In genomic region chr8:111298011-111298410, GRCm38 (mm10) we compare ENCODE assay signal across 12 mouse cellular contexts. TPM values are rescaled to one million over a fixed set of nuclear protein-coding genes. Genes with fewer than 3 reads are reported as not detected.
DNase-seq lines count a peak whose midpoint lies in the region; ATAC-seq lines count a peak whose summit lies in the region.
"Had no signal": no experiment of that assay in that cellular context is flagged by ENCODE, and none has a peak within 500 bp of the region (broad histone marks: within the 10 kb centered on the region; RNA-seq: fewer than 3 reads in every experiment).

No protein-coding gene starts in this region.

- DNase-seq in heart, embryonic 10.5 days (ENCODE audit: low spot score) = no peak
- DNase-seq in heart, adult 18-20 months = no peak
- DNase-seq in forebrain, embryonic 11.5 days (ENCODE audit: low spot score) = no peak
- no peak for DNase-seq in midbrain, embryonic 14.5 days
- DNase-seq in spleen, postnatal 14 days (ENCODE audit: low spot score in 2 of 2) = no peak
- no peak for DNase-seq in right cerebral cortex, postnatal 10 days (ENCODE audit: low spot score in 2 of 2)
- DNase-seq: B cell, adult 2 months; kidney, adult 18-20 months; thymus, postnatal 36 days had no signal

- no peaks in the 10 kb centered on the region for H3K27me3 ChIP-seq in heart, embryonic 10.5 days (ENCODE audit: insufficient read depth, poor library complexity, severe bottlenecking)
- H3K27me3 ChIP-seq in megakaryocyte, embryonic 14.5 days (replicated peaks) = no peaks in the 10 kb centered on the region
- no peaks in the 10 kb centered on the region for H3K27me3 ChIP-seq in forebrain, embryonic 11.5 days (ENCODE audit: control insufficient read depth, insufficient read depth, low read length)
- H3K27me3 ChIP-seq in midbrain, embryonic 14.5 days (ENCODE audit: control insufficient read depth, insufficient read depth, low read length) = no peaks in the 10 kb centered on the region
- H3K27me3 ChIP-seq: limb, embryonic 15.5 days had no signal

- peak overlapping the region; percentile 94; the same call in 1 of the 2 replicates for H3K4me3 ChIP-seq in heart, embryonic 10.5 days
- H3K4me3 ChIP-seq in megakaryocyte, embryonic 14.5 days (replicated peaks) = peak overlapping the region; percentile 23
- 0 out of 2 replicates have a peak overlapping the region, but pooled peaks have one; percentile 4 for H3K4me3 ChIP-seq in forebrain, embryonic 11.5 days (ENCODE audit: low read depth, low read length)
- no peak overlapping the region for H3K4me3 ChIP-seq in midbrain, embryonic 14.5 days (replicated peaks; ENCODE audit: low read depth, low read length)

- ATAC-seq in megakaryocyte, adult 5-6 weeks (ENCODE audit: poor library complexity, severe bottlenecking) = no peak
- no peak for ATAC-seq in forebrain, embryonic 11.5 days (replicated peaks; ENCODE audit: low FRiP score)
- ATAC-seq in midbrain, embryonic 14.5 days (ENCODE audit: low FRiP score, low TSS enrichment) = no peak

- H3K4me1 ChIP-seq in heart, embryonic 10.5 days = peaks cover 10% of the 10 kb centered on the region; the same call in 1 of the 2 replicates
- H3K4me1 ChIP-seq in megakaryocyte, embryonic 14.5 days = peaks cover 18% of the 10 kb centered on the region
- H3K4me1 ChIP-seq in forebrain, embryonic 11.5 days (replicated peaks; ENCODE audit: control insufficient read depth, insufficient read depth, low read length) = peaks cover 4% of the 10 kb centered on the region
- H3K4me1 ChIP-seq in midbrain, embryonic 14.5 days (ENCODE audit: control insufficient read depth, insufficient read depth, low read length) = peaks cover 10% of the 10 kb centered on the region; the same call in 1 of the 2 replicates
- H3K4me1 ChIP-seq: limb, embryonic 15.5 days had no signal

- H3K9ac ChIP-seq in forebrain, embryonic 11.5 days (ENCODE audit: low read length) = no peak overlapping the region; the same call in 1 of the 2 replicates
- no peak overlapping the region for H3K9ac ChIP-seq in midbrain, embryonic 14.5 days (replicated peaks; ENCODE audit: low read length)
- H3K9ac ChIP-seq: limb, embryonic 15.5 days had no signal

- H3K27ac ChIP-seq in heart, embryonic 10.5 days = no peak overlapping the region
- no peak overlapping the region for H3K27ac ChIP-seq in forebrain, embryonic 11.5 days (ENCODE audit: low read depth, low read length)
- no peak overlapping the region for H3K27ac ChIP-seq in midbrain, embryonic 14.5 days (replicated peaks; ENCODE audit: low read depth, low read length)
- H3K27ac ChIP-seq: limb, embryonic 15.5 days had no signal

- no peaks in the 10 kb centered on the region for H3K9me3 ChIP-seq in heart, embryonic 10.5 days
- H3K9me3 ChIP-seq in megakaryocyte, embryonic 14.5 days = no peaks in the 10 kb centered on the region
- no peaks in the 10 kb centered on the region for H3K9me3 ChIP-seq in forebrain, embryonic 11.5 days (ENCODE audit: control insufficient read depth, low read length)
- no peaks in the 10 kb centered on the region for H3K9me3 ChIP-seq in midbrain, embryonic 14.5 days (ENCODE audit: control insufficient read depth, low read length)
- H3K9me3 ChIP-seq: limb, embryonic 15.5 days had no signal

- 86% methylated on average over 1 of the region's 1 CpGs for WGBS in heart, embryonic 10.5 days
- 82% methylated on average over 1 of the region's 1 CpGs for WGBS in forebrain, embryonic 11.5 days
- 89% methylated on average over 1 of the region's 1 CpGs for WGBS in midbrain, embryonic 14.5 days

- peaks cover 36% of the 10 kb centered on the region for H3K36me3 ChIP-seq in heart, embryonic 10.5 days
- H3K36me3 ChIP-seq in megakaryocyte, embryonic 14.5 days (replicated peaks; ENCODE audit: low read length) = peaks cover 37% of the 10 kb centered on the region
- H3K36me3 ChIP-seq in forebrain, embryonic 11.5 days (ENCODE audit: control insufficient read depth, insufficient read depth, low read length) = peaks cover 3% of the 10 kb centered on the region
- peaks cover 33% of the 10 kb centered on the region for H3K36me3 ChIP-seq in midbrain, embryonic 14.5 days (ENCODE audit: control insufficient read depth, insufficient read depth, low read length)

- H3K4me2 ChIP-seq in forebrain, embryonic 11.5 days (ENCODE audit: low read depth, low read length, severe bottlenecking) = no peak overlapping the region; the same call in 1 of the 2 replicates
- 0 out of 2 replicates have a peak overlapping the region, but pooled peaks have one; percentile 4 for H3K4me2 ChIP-seq in midbrain, embryonic 14.5 days (ENCODE audit: low read length)
- H3K4me2 ChIP-seq: limb, embryonic 15.5 days had no signal

RNA-seq across cellular contexts. Expression of gene Rfwd3, which starts 2.0 kb away (rescaled TPM):
- polyA plus RNA-seq in heart, embryonic 10.5 days (2016; fragmentation: Nextera tagmentation; extraction: Ambion mirVana) = 57.7 and 65.2 TPM in 2 replicates
- total RNA-seq in heart, adult 18-20 months (2021) = 10 to 100 TPM; 15.4 to 18.0 TPM
- polyA plus RNA-seq in megakaryocyte, embryonic 14.5 days (2012; ENCODE audit: insufficient read depth, low replicate concordance) = 0.69 TPM in 1 of 2 replicates, not detected in the other
- total RNA-seq in megakaryocyte, adult 5-6 weeks (2015) = 52.6 and 58.1 TPM in 2 replicates
- 74.0 and 75.1 TPM in 2 replicates for total RNA-seq in megakaryocyte, adult 5-6 weeks (2017)
- polyA plus RNA-seq in forebrain, embryonic 11.5 days (2014; fragmentation: Nextera tagmentation; extraction: Ambion mirVana) = 97.3 TPM in 2 replicates
- polyA plus RNA-seq in midbrain, embryonic 14.5 days (2014; fragmentation: Nextera tagmentation; extraction: Ambion mirVana) = 15.0 and 30.9 TPM in 2 replicates

RNA-seq across cellular contexts. Expression of gene Glg1, which starts 39.0 kb away (rescaled TPM):
- 61.5 and 70.4 TPM in 2 replicates for polyA plus RNA-seq in heart, embryonic 10.5 days (2016; fragmentation: Nextera tagmentation; extraction: Ambion mirVana)
- total RNA-seq in heart, adult 18-20 months (2021) = 10 to 100 TPM; 97.3 to 98.3 TPM
- 18.0 and 27.3 TPM in 2 replicates for polyA plus RNA-seq in megakaryocyte, embryonic 14.5 days (2012; ENCODE audit: insufficient read depth, low replicate concordance)
- 52.3 and 56.4 TPM in 2 replicates for total RNA-seq in megakaryocyte, adult 5-6 weeks (2015)
- total RNA-seq in megakaryocyte, adult 5-6 weeks (2017) = 55.9 and 56.6 TPM in 2 replicates
- polyA plus RNA-seq in forebrain, embryonic 11.5 days (2014; fragmentation: Nextera tagmentation; extraction: Ambion mirVana) = 76.7 and 80.0 TPM in 2 replicates
- polyA plus RNA-seq in midbrain, embryonic 14.5 days (2014; fragmentation: Nextera tagmentation; extraction: Ambion mirVana) = 70.1 and 91.1 TPM in 2 replicates

RNA-seq across cellular contexts. Expression of gene Mlkl, which starts 40.0 kb away (rescaled TPM):
- 0.98 and 1.5 TPM in 2 replicates for polyA plus RNA-seq in heart, embryonic 10.5 days (2016; fragmentation: Nextera tagmentation; extraction: Ambion mirVana)
- total RNA-seq in heart, adult 18-20 months (2021) = 1 to 10 TPM; 2.7 to 3.2 TPM
- 3.8 TPM in 1 of 2 replicates, not detected in the other for polyA plus RNA-seq in megakaryocyte, embryonic 14.5 days (2012; ENCODE audit: insufficient read depth, low replicate concordance)
- total RNA-seq in megakaryocyte, adult 5-6 weeks (2015) = 76.7 and 81.9 TPM in 2 replicates
- 71.7 and 77.0 TPM in 2 replicates for total RNA-seq in megakaryocyte, adult 5-6 weeks (2017)
- polyA plus RNA-seq in forebrain, embryonic 11.5 days (2014; fragmentation: Nextera tagmentation; extraction: Ambion mirVana) = 0.43 TPM in 1 of 2 replicates, not detected in the other
- 0.78 TPM in 1 of 2 replicates, not detected in the other for polyA plus RNA-seq in midbrain, embryonic 14.5 days (2014; fragmentation: Nextera tagmentation; extraction: Ambion mirVana)
